Mouse (Mus musculus) kidney, postnatal 0 days (tissue): ENCODE measurements at regions not wholly inside any gene's neighbourhood (a gene's known extent, or its start where the extent isn't known, plus 50 kb on each side); places are given as distances from the start of the nearest gene placed in this dataset.

Source experiments
- ATAC-seq: fragments of 200-750 bp; cut with Nextera tagmentation; replicated peaks from 2 replicates; pipeline ENCODE4 v1.8.0; 2017; ENCODE audit warnings: low read depth, moderate number of reproducible peaks, moderate TSS enrichment, moderate library complexity; ENCODE audit not compliant: low FRiP score
- DNase-seq: peaks from one replicate; pipeline ENCODE4 v3.0.0-alpha.2; 2016; ENCODE audit warnings: low spot score
- H3K27ac ChIP-seq: fragments of 300-500 bp; sonication (generic); 2 replicates; pipeline ENCODE4 v1.5.1; 2014; ENCODE audit warnings: mild to moderate bottlenecking
- H3K27me3 ChIP-seq: fragments of 300-500 bp; sonication (generic); 2 replicates; pipeline ENCODE4 v1.6.1; 2014; ENCODE audit warnings: low read length, mixed read lengths; ENCODE audit not compliant: insufficient read depth
- H3K36me3 ChIP-seq: fragments of 300-500 bp; sonication (generic); 2 replicates; pipeline ENCODE4 v1.6.1; 2014; ENCODE audit warnings: low read length, mixed read lengths; ENCODE audit not compliant: insufficient read depth
- H3K4me1 ChIP-seq: fragments of 300-500 bp; sonication (generic); replicated peaks from 2 replicates; pipeline ENCODE4 v1.6.1; 2014; ENCODE audit warnings: antibody characterized with exemption, low read length, mixed read lengths; ENCODE audit not compliant: insufficient read depth
- H3K4me2 ChIP-seq: fragments of 300-500 bp; sonication (generic); 2 replicates; pipeline ENCODE4 v1.6.1; 2014; ENCODE audit warnings: mild to moderate bottlenecking, low read length, moderate library complexity, mixed read lengths
- H3K4me3 ChIP-seq: fragments of 300-500 bp; sonication (generic); replicated peaks from 2 replicates; pipeline ENCODE4 v1.5.1; 2014; ENCODE audit warnings: low read depth, low read length
- H3K9ac ChIP-seq: fragments of 300-500 bp; sonication (generic); 2 replicates; pipeline ENCODE4 v1.6.1; 2014; ENCODE audit warnings: low read depth, low read length
- H3K9me3 ChIP-seq: fragments of 300-500 bp; sonication (generic); replicated peaks from 2 replicates; pipeline ENCODE4 v1.6.1; 2016; ENCODE audit warnings: low read length, inconsistent platforms, mixed read lengths
- CTCF ChIP-seq: IDR thresholded peaks from 2 replicates; pipeline ENCODE4 v1.5.1; 2016; ENCODE audit warnings: antibody characterized with exemption, low read depth, mild to moderate bottlenecking, moderate library complexity
- WGBS: fragments of 180-500 bp; shearing (Covaris S2); extraction: QIAGEN DNeasy Blood & Tissue Kit; methylation state at CpG from one replicate; pipeline ENCODE4 v1.1.7; 2014; 5-methylcytosine and 5-hydroxymethylcytosine counted together

DNA sequence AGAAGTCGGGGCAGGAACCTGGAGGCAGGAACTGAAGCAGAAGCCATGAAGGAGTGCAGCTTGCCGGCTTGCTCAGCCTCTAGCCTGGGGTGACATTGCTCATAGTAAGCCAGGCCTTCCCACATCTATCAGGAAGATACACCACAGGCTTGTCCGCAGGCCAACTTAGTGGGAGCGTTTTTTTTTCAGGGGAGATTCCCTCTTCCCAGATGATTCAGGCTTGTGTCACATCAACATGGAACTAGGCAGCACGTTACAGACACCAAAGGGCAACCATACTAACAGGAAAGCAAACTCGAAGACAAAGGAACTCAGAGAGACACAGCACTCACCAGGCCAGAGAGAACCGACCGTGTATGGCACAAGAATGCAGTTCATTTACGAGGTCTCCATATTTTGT is 98.1 kb upstream of the Tle3 start:
- H3K4me1 ChIP-seq: peaks cover 10% of the 10 kb centered on the region; the same call in 1 of the 2 replicates
- no peak overlapping the region for H3K9ac ChIP-seq
- H3K27me3 ChIP-seq: no peaks in the 10 kb centered on the region
- WGBS: 79% methylated on average over 9 of the region's 9 CpGs
- TF ChIP-seq CTCF: no peak
- H3K4me3 ChIP-seq: no peak overlapping the region
- no peak overlapping the region for H3K27ac ChIP-seq
- no peak overlapping the region for H3K4me2 ChIP-seq
- ATAC-seq (no peak), DNase-seq (no peak)
- no peaks in the 10 kb centered on the region for H3K36me3 ChIP-seq
- H3K9me3 ChIP-seq: no peaks in the 10 kb centered on the region

DNA sequence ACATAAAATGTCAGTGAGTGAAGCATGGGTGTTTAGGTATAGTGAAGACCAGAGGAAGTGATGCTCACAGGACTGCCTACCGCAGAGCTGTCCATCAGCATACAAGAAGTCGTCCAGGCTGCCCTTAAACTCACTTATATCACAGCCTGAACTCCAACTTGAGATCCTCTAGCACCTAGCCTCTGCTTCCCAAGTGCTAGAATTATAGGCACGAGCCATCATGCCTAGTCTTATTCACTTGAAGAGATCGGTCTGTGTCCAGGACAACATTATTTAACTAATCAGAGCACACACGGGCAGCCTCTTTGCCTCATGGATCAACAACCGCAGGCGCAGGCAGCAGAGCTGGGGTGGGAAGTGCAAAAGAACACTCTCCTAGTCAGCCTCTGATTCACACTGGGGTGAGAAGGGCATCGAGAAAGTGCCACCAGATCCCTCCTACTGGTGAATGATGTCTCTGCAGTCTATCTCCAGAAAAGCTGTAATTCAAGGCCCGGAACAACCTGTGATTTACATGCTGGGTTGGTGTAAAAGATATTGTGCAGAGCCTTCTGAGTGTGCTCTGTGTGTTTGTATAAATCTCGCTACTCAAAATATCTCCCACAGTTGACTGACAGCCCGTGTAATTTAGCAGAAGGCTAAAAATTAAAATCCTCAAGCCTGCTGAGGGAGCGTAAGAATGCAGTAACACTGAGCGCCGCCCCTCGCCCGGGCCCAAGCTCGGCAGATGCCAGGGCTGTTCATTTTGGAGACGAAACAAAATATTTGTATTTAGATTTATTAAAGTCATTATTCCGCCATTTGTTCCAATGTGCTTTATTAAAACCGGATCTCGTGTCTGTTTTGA is 94.6 kb upstream of the Tle3 start:
- no peaks in the 10 kb centered on the region for H3K27me3 ChIP-seq
- DNase-seq (peak; percentile 89), ATAC-seq (0 out of 2 replicates have a peak, but pooled peaks have one; percentile 62)
- H3K27ac ChIP-seq: no peak overlapping the region
- whole genome bisulfite sequencing: 10% methylated on average over 21 of the region's 21 CpGs
- peaks cover 16% of the 10 kb centered on the region for H3K4me1 ChIP-seq
- H3K4me2 ChIP-seq: peak overlapping the region; percentile 39
- peak; percentile 78 for TF ChIP-seq CTCF
- no peaks in the 10 kb centered on the region for H3K9me3 ChIP-seq
- 0 out of 2 replicates have a peak overlapping the region, but pooled peaks have one; percentile 1 for H3K4me3 ChIP-seq
- H3K36me3 ChIP-seq: no peaks in the 10 kb centered on the region
- no peak overlapping the region for H3K9ac ChIP-seq

GRCm38 (mm10) chr9:61278216-61278758 is 93.9 kb upstream of the Tle3 start:
- Histone ChIP-seq H3K27ac (no peak overlapping the region), H3K4me2 (peak overlapping the region; percentile 39), H3K4me1 (peaks cover 16% of the 10 kb centered on the region), H3K9ac (no peak overlapping the region), H3K4me3 (no peak overlapping the region), H3K27me3 (no peaks in the 10 kb centered on the region), H3K36me3 (no peaks in the 10 kb centered on the region), H3K9me3 (no peaks in the 10 kb centered on the region)
- DNase-seq (no peak), ATAC-seq (no peak)
- WGBS: 10% methylated on average over 12 of the region's 12 CpGs
- TF ChIP-seq CTCF: no peak

GRCm38 (mm10) chr9:61279044-61279543 is 93.1 kb upstream of the Tle3 start:
- Histone ChIP-seq H3K4me3 (no peak overlapping the region), H3K9me3 (no peaks in the 10 kb centered on the region), H3K4me2 (no peak overlapping the region), H3K9ac (no peak overlapping the region), H3K27me3 (no peaks in the 10 kb centered on the region), H3K36me3 (no peaks in the 10 kb centered on the region), H3K27ac (no peak overlapping the region), H3K4me1 (peaks cover 16% of the 10 kb centered on the region)
- ATAC-seq (no peak), DNase-seq (peak; percentile 38)
- WGBS: 44% methylated on average over 9 of the region's 9 CpGs
- TF ChIP-seq CTCF: no peak

DNA sequence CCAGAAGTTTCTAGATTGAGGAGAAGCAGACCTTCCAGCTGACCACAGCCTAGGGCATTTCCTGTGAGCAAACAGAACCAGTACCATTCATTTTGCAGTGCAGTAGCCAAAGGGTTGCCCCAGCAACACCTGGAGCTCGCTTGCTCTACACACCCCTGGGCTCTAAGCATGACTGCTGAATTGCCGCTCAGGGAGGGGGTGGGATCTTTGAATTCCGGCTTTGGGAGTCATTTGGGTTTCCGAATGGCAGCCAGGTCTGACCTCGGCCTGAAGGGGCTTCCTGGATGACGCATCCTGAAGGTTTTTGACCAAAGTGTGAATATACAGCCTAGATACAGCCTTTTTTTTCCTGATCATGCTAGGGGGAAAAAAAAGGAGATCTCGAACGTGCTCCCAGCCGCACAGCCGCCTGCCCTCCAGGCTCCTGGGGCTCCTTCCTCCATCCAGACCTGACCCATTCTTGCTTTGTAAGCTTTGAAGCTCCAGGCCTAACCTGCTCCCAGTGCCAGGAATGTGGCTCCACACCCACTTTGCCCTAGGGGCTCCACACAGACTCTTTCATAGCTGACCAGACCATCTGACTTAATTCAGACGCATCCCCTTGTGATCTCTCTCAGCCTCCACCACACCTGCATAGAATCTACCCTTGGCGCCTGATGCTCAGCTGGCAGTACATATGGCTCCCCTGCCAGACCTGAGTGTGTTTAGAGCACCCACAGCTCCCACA is 91.1 kb upstream of the Tle3 start:
- Histone ChIP-seq H3K9me3 (no peaks in the 10 kb centered on the region), H3K9ac (no peak overlapping the region), H3K4me1 (peaks cover 16% of the 10 kb centered on the region), H3K4me3 (no peak overlapping the region), H3K27me3 (no peaks in the 10 kb centered on the region), H3K4me2 (no peak overlapping the region), H3K27ac (no peak overlapping the region), H3K36me3 (no peaks in the 10 kb centered on the region)
- no peak for ATAC-seq
- TF ChIP-seq CTCF: no peak
- 58% methylated on average over 12 of the region's 12 CpGs for WGBS
- no peak for DNase-seq

DNA sequence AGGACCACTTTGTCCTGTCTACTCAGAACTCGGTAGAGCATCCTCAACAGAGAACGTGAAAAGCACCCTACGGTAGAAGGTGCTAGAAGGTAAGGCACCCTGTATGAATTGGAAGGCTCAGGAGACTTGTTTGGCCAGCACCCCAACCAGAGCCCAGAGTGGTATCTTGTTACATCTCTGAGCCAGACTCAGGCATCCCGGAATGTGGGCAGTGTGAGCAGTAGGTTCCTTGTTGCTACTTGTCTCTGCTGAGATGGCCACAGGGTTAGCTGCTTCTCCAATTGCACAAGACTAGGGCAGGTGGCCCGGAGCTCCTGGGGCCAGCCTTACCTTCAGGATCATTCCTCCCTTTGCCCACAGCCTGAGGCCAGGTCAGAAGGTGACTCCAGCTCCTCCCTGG is 88.9 kb upstream of the Tle3 start:
- Histone ChIP-seq H3K9me3 (no peaks in the 10 kb centered on the region), H3K4me3 (no peak overlapping the region), H3K36me3 (no peaks in the 10 kb centered on the region), H3K9ac (no peak overlapping the region), H3K4me1 (peaks cover 8% of the 10 kb centered on the region; the same call in 1 of the 2 replicates), H3K27ac (no peak overlapping the region), H3K4me2 (no peak overlapping the region), H3K27me3 (no peaks in the 10 kb centered on the region)
- DNase-seq (no peak), ATAC-seq (no peak)
- 70% methylated on average over 5 of the region's 5 CpGs for WGBS
- no peak for TF ChIP-seq CTCF
